Mouse (Mus musculus) gastrocnemius, adult 8-10 months (tissue): ENCODE data around the gene Zfp287. TPM values are rescaled to one million over a fixed set of nuclear protein-coding genes. Genes with fewer than 3 reads are reported as not detected.

Experiments used
- DNase-seq, 2 experiments: peaks; one replicate each; pipeline ENCODE4 v3.0.0; 2022; ENCODE audit warnings: low spot score in 2 of 2
- total RNA-seq, 4 experiments: library from RNA; stranded (reverse); gene quantifications; 2 replicates each; pipeline ENCODE4 v1.2.4; 2022

Gene Zfp287
- total RNA-seq, 4 experiments from 2014 or later: 0.48 to 1.4 (median 0.73) TPM

- no peak for DNase-seq
Observed at GRCm38 (mm10) chr11:62706141-62706540, 25.6 kb downstream of the Zfp287 start.

- DNase-seq: no peak
Observed at GRCm38 (mm10) chr11:62701218-62701617, 30.5 kb downstream of the Zfp287 start.

GRCm38 (mm10) chr11:62699749-62700148, 32.0 kb downstream of the Zfp287 start:
- no peak for DNase-seq

GRCm38 (mm10) chr11:62695126-62695525, 36.6 kb downstream of the Zfp287 start:
- no peak for DNase-seq

GRCm38 (mm10) chr11:62693299-62694184, 38.2 kb downstream of the Zfp287 start:
- no peak for DNase-seq

- no peak for DNase-seq
Observed at GRCm38 (mm10) chr11:62691592-62691991, 40.1 kb downstream of the Zfp287 start.

GRCm38 (mm10) chr11:62679954-62680353, 51.8 kb downstream of the Zfp287 start:
- no peak for DNase-seq

GRCm38 (mm10) chr11:62678778-62679354, 52.8 kb downstream of the Zfp287 start:
- DNase-seq: no peak

GRCm38 (mm10) chr11:62676290-62676596, 55.5 kb downstream of the Zfp287 start:
- DNase-seq: no peak

- DNase-seq: peak; percentile 33 to 36
Observed at GRCm38 (mm10) chr11:62675480-62676289, 56.0 kb downstream of the Zfp287 start.

GRCm38 (mm10) chr11:62670006-62670405, 61.7 kb downstream of the Zfp287 start:
- no peak for DNase-seq

- no peak for DNase-seq
Observed at GRCm38 (mm10) chr11:62669471-62669870, 62.2 kb downstream of the Zfp287 start.

- DNase-seq: no peak
Observed at GRCm38 (mm10) chr11:62668986-62669385, 62.7 kb downstream of the Zfp287 start.

- DNase-seq: no peak
Observed at GRCm38 (mm10) chr11:62664250-62664649, 67.5 kb downstream of the Zfp287 start.

- no peak for DNase-seq
Observed at GRCm38 (mm10) chr11:62660885-62661284, 70.8 kb downstream of the Zfp287 start.

GRCm38 (mm10) chr11:62652080-62652479, 79.6 kb downstream of the Zfp287 start:
- no peak for DNase-seq

GRCm38 (mm10) chr11:62651563-62651962, 80.1 kb downstream of the Zfp287 start:
- no peak for DNase-seq

Other genes starting within 250 kb of the Zfp287 start
- 10 to 100 TPM; 14.0 to 21.6 (median 17.8) TPM for gene Cenpv, start 192.6 kb downstream of the Zfp287 start, total RNA-seq
- 100 to 1,000 TPM; 864 to 966 (median 933) TPM for gene Ubb, start 180.7 kb downstream of the Zfp287 start, total RNA-seq
- gene Trpv2, start 157.4 kb downstream of the Zfp287 start, total RNA-seq: 1 to 10 TPM in 2 of 4 experiments, under 1 TPM in 2; 0.46 to 1.3 (median 0.95) TPM
- gene Lrrc75a, start 83.4 kb downstream of the Zfp287 start, total RNA-seq: 1 to 10 TPM; 2.7 to 4.6 (median 3.0) TPM
- 1 to 10 TPM; 5.3 to 7.2 (median 6.5) TPM for gene Mmgt2, start 83.2 kb downstream of the Zfp287 start, total RNA-seq
- not detected for gene Gm10428, start 21.2 kb upstream of the Zfp287 start, total RNA-seq
- 1 to 10 TPM; 1.4 to 1.7 (median 1.6) TPM for gene Zfp286, start 57.6 kb upstream of the Zfp287 start, total RNA-seq
- gene Trim16, start 88.3 kb upstream of the Zfp287 start, total RNA-seq: 10 to 100 TPM; 35.0 to 46.2 (median 37.3) TPM
- under 1 TPM in 3 of 4 experiments, not detected in 1; 0.11 to 0.65 (median 0.19) TPM for gene Fbxw10, start 115.2 kb upstream of the Zfp287 start, total RNA-seq
- 1 to 10 TPM; 3.5 to 6.2 (median 5.3) TPM for gene Tvp23b, start 147.6 kb upstream of the Zfp287 start, total RNA-seq
- gene Cdrt4, start 219.3 kb upstream of the Zfp287 start, total RNA-seq: not detected